Mouse (Mus musculus) limb, embryonic 15.5 days (tissue): ENCODE measurements at regions not wholly inside any gene's neighbourhood (a gene's known extent, or its start where the extent isn't known, plus 50 kb on each side); places are given as distances from the start of the nearest gene placed in this dataset.

Experiments used
- ATAC-seq: fragments of 200-750 bp; cut with Nextera tagmentation; 2 replicates; pipeline ENCODE4 v1.8.0; 2017; ENCODE audit warnings: low read depth, moderate TSS enrichment; ENCODE audit not compliant: insufficient number of reproducible peaks, low FRiP score, low TSS enrichment
- H3K27ac ChIP-seq: fragments of 300-500 bp; sonication (generic); 2 replicates; pipeline ENCODE4 v1.5.1; 2015; ENCODE audit warnings: moderate library complexity, mild to moderate bottlenecking, inconsistent platforms
- H3K27me3 ChIP-seq: fragments of 300-500 bp; sonication (generic); 2 replicates; pipeline ENCODE4 v1.6.1; 2015; ENCODE audit warnings: inconsistent platforms
- H3K36me3 ChIP-seq: fragments of 300-500 bp; sonication (generic); 2 replicates; pipeline ENCODE4 v1.6.1; 2015; ENCODE audit warnings: inconsistent platforms
- H3K4me1 ChIP-seq: fragments of 300-500 bp; sonication (generic); 2 replicates; pipeline ENCODE4 v1.6.1; 2015; ENCODE audit warnings: inconsistent platforms
- H3K4me2 ChIP-seq: fragments of 300-500 bp; sonication (generic); 2 replicates; pipeline ENCODE4 v1.6.1; 2015; ENCODE audit warnings: mild to moderate bottlenecking, inconsistent platforms
- H3K4me3 ChIP-seq: fragments of 300-500 bp; sonication (generic); 2 replicates; pipeline ENCODE4 v1.5.1; 2015; ENCODE audit warnings: mild to moderate bottlenecking, inconsistent platforms
- H3K9ac ChIP-seq: fragments of 300-500 bp; sonication (generic); 2 replicates; pipeline ENCODE4 v1.6.1; 2015; ENCODE audit warnings: inconsistent platforms
- H3K9me3 ChIP-seq: fragments of 300-500 bp; sonication (generic); 2 replicates; pipeline ENCODE4 v1.6.1; 2016; ENCODE audit warnings: inconsistent platforms
- WGBS: fragments of 180-500 bp; shearing (Covaris S2); methylation state at CpG from one replicate; pipeline ENCODE4 v1.1.7; 2015; 5-methylcytosine and 5-hydroxymethylcytosine counted together

- no peak for ATAC-seq
- H3K27me3 ChIP-seq: no peaks in the 10 kb centered on the region
- no peak overlapping the region for H3K4me2 ChIP-seq
- H3K9me3 ChIP-seq: no peaks in the 10 kb centered on the region
- no peak overlapping the region for H3K27ac ChIP-seq
- no peak overlapping the region for H3K9ac ChIP-seq
- H3K4me3 ChIP-seq: no peak overlapping the region
- H3K36me3 ChIP-seq: no peaks in the 10 kb centered on the region
- WGBS: 73% methylated on average over 10 of the region's 10 CpGs
- H3K4me1 ChIP-seq: no peaks in the 10 kb centered on the region
Measured at GRCm38 (mm10) chr1:133549816-133550215, 60.3 kb downstream of the Snrpe start.

- no peaks in the 10 kb centered on the region for H3K4me1 ChIP-seq
- H3K4me2 ChIP-seq: no peak overlapping the region
- 52% methylated on average over 2 of the region's 2 CpGs for WGBS
- H3K9ac ChIP-seq: no peak overlapping the region
- H3K36me3 ChIP-seq: no peaks in the 10 kb centered on the region
- no peak for ATAC-seq
- H3K9me3 ChIP-seq: no peaks in the 10 kb centered on the region
- no peak overlapping the region for H3K4me3 ChIP-seq
- H3K27me3 ChIP-seq: no peaks in the 10 kb centered on the region
- no peak overlapping the region for H3K27ac ChIP-seq
Measured at GRCm38 (mm10) chr1:133548971-133549370, 61.1 kb downstream of the Snrpe start.

- Histone ChIP-seq H3K4me1 (no peaks in the 10 kb centered on the region), H3K4me2 (no peak overlapping the region), H3K9me3 (no peaks in the 10 kb centered on the region), H3K36me3 (no peaks in the 10 kb centered on the region), H3K4me3 (no peak overlapping the region), H3K27ac (no peak overlapping the region), H3K27me3 (no peaks in the 10 kb centered on the region), H3K9ac (no peak overlapping the region)
- 82% methylated on average over 3 of the region's 3 CpGs for WGBS
- no peak for ATAC-seq
Measured at GRCm38 (mm10) chr1:133547541-133547940, 62.5 kb downstream of the Snrpe start.

GRCm38 (mm10) chr1:133544996-133545395, 65.1 kb downstream of the Snrpe start:
- no peak overlapping the region for H3K9ac ChIP-seq
- H3K4me1 ChIP-seq: no peaks in the 10 kb centered on the region
- H3K36me3 ChIP-seq: no peaks in the 10 kb centered on the region
- H3K27me3 ChIP-seq: no peaks in the 10 kb centered on the region
- no peak overlapping the region for H3K27ac ChIP-seq
- no peak overlapping the region for H3K4me3 ChIP-seq
- no peaks in the 10 kb centered on the region for H3K9me3 ChIP-seq
- no peak overlapping the region for H3K4me2 ChIP-seq
- WGBS: 85% methylated on average over 9 of the region's 9 CpGs
- no peak for ATAC-seq

- H3K4me1 ChIP-seq: no peaks in the 10 kb centered on the region
- H3K9me3 ChIP-seq: no peaks in the 10 kb centered on the region
- 78% methylated on average over 10 of the region's 10 CpGs for WGBS
- no peaks in the 10 kb centered on the region for H3K27me3 ChIP-seq
- H3K36me3 ChIP-seq: no peaks in the 10 kb centered on the region
- no peak overlapping the region for H3K4me2 ChIP-seq
- H3K9ac ChIP-seq: no peak overlapping the region
- no peak overlapping the region for H3K4me3 ChIP-seq
- no peak overlapping the region for H3K27ac ChIP-seq
- ATAC-seq: no peak
Measured at GRCm38 (mm10) chr1:133543751-133544150, 66.3 kb downstream of the Snrpe start.

GRCm38 (mm10) chr1:133541996-133542775, 67.9 kb downstream of the Snrpe start:
- no peak overlapping the region for H3K27ac ChIP-seq
- H3K27me3 ChIP-seq: no peaks in the 10 kb centered on the region
- no peaks in the 10 kb centered on the region for H3K4me1 ChIP-seq
- H3K36me3 ChIP-seq: no peaks in the 10 kb centered on the region
- H3K4me3 ChIP-seq: no peak overlapping the region
- H3K9ac ChIP-seq: no peak overlapping the region
- ATAC-seq: no peak
- WGBS: 64% methylated on average over 15 of the region's 15 CpGs
- H3K9me3 ChIP-seq: no peaks in the 10 kb centered on the region
- no peak overlapping the region for H3K4me2 ChIP-seq

GRCm38 (mm10) chr1:133530698-133531097, 79.4 kb downstream of the Snrpe start:
- no peak overlapping the region for H3K4me2 ChIP-seq
- no peak overlapping the region for H3K4me3 ChIP-seq
- no peak overlapping the region for H3K27ac ChIP-seq
- ATAC-seq: no peak
- no peaks in the 10 kb centered on the region for H3K36me3 ChIP-seq
- H3K9ac ChIP-seq: no peak overlapping the region
- no peaks in the 10 kb centered on the region for H3K9me3 ChIP-seq
- no peaks in the 10 kb centered on the region for H3K4me1 ChIP-seq
- H3K27me3 ChIP-seq: no peaks in the 10 kb centered on the region

GRCm38 (mm10) chr1:133529817-133530216, 80.3 kb downstream of the Snrpe start:
- Histone ChIP-seq H3K4me3 (no peak overlapping the region), H3K4me1 (no peaks in the 10 kb centered on the region), H3K4me2 (no peak overlapping the region), H3K27ac (no peak overlapping the region), H3K27me3 (no peaks in the 10 kb centered on the region), H3K9me3 (no peaks in the 10 kb centered on the region), H3K9ac (no peak overlapping the region), H3K36me3 (no peaks in the 10 kb centered on the region)
- ATAC-seq: no peak
- WGBS: 84% methylated on average over 10 of the region's 10 CpGs

GRCm38 (mm10) chr1:133527651-133528385, 82.3 kb downstream of the Snrpe start:
- no peak for ATAC-seq
- WGBS: 58% methylated on average over 7 of the region's 7 CpGs

GRCm38 (mm10) chr1:133522825-133523224, 87.3 kb downstream of the Snrpe start:
- H3K9me3 ChIP-seq: no peaks in the 10 kb centered on the region
- H3K27me3 ChIP-seq: no peaks in the 10 kb centered on the region
- no peak overlapping the region for H3K4me3 ChIP-seq
- WGBS: 88% methylated on average over 1 of the region's 1 CpGs
- H3K27ac ChIP-seq: no peak overlapping the region
- no peaks in the 10 kb centered on the region for H3K36me3 ChIP-seq
- no peak overlapping the region for H3K9ac ChIP-seq
- no peak overlapping the region for H3K4me2 ChIP-seq
- no peak for ATAC-seq
- no peaks in the 10 kb centered on the region for H3K4me1 ChIP-seq

More at GRCm38 (mm10) chr1:133527651-133528385, 82.3 kb downstream of the Snrpe start:
- H3K9me3 ChIP-seq: no peaks in the 10 kb centered on the region
- no peak overlapping the region for H3K9ac ChIP-seq
- H3K4me1 ChIP-seq: no peaks in the 10 kb centered on the region
- no peaks in the 10 kb centered on the region for H3K27me3 ChIP-seq
- H3K4me3 ChIP-seq: no peak overlapping the region
- no peak overlapping the region for H3K4me2 ChIP-seq
- H3K27ac ChIP-seq: no peak overlapping the region
- no peaks in the 10 kb centered on the region for H3K36me3 ChIP-seq

- no peaks in the 10 kb centered on the region for H3K9me3 ChIP-seq
- no peaks in the 10 kb centered on the region for H3K4me1 ChIP-seq
- no peaks in the 10 kb centered on the region for H3K27me3 ChIP-seq
- H3K4me3 ChIP-seq: no peak overlapping the region
- no peaks in the 10 kb centered on the region for H3K36me3 ChIP-seq
- H3K4me2 ChIP-seq: no peak overlapping the region
- no peak for ATAC-seq
- H3K9ac ChIP-seq: no peak overlapping the region
- 64% methylated on average over 8 of the region's 8 CpGs for WGBS
- no peak overlapping the region for H3K27ac ChIP-seq
Measured at GRCm38 (mm10) chr1:133520652-133521051, 89.4 kb downstream of the Snrpe start.

GRCm38 (mm10) chr1:133517020-133517419, 92.8 kb upstream of the Sox13 start:
- Histone ChIP-seq H3K36me3 (no peaks in the 10 kb centered on the region), H3K27ac (no peak overlapping the region), H3K4me2 (no peak overlapping the region), H3K4me1 (no peaks in the 10 kb centered on the region), H3K27me3 (no peaks in the 10 kb centered on the region), H3K9ac (no peak overlapping the region), H3K4me3 (no peak overlapping the region), H3K9me3 (no peaks in the 10 kb centered on the region)
- WGBS: 93% methylated on average over 5 of the region's 5 CpGs
- ATAC-seq: no peak
